Mouse (Mus musculus): ENCODE results near the gene 1810030O07Rik. TPM values are rescaled to one million over a fixed set of nuclear protein-coding genes. Genes with fewer than 3 reads are reported as not detected.

Gene 1810030O07Rik
- polyA plus RNA-seq, 2 experiments: 7.2 to 10.5 TPM

DNA sequence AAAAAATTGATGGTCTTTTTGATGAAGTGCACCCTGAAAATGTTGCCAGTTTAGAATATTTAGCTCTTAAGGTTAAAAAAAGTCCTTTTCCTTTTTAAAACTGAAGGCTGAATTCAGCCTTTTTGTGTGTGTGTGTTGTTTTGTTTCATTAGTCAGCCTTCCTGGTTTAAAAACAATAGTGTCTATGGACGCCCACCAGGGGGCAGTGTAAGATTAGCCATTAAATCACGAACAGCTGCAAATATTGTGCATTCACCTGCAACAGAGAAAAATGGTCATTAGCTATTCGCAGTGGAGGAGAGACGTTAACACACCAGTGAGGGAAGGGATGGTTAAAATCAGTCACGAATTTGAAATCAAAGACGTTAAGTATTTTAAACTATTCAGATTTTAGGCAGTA is 3.9 kb upstream of the 1810030O07Rik start:
- no peak for TF ChIP-seq EP300 (IDR thresholded peaks at IDR 0.05; ENCODE audit: low read depth)
- TF ChIP-seq CTCF (IDR thresholded peaks at IDR 0.05; ENCODE audit: low read depth): peak; percentile 63

GRCm38 (mm10) chrX:12653879-12654278 is 19.6 kb downstream of the 1810030O07Rik start:
- H3K4me1 ChIP-seq (replicated peaks; ENCODE audit: control insufficient read depth in 2 of 2, insufficient read depth in 2 of 2, low read length in 1 of 2): no peaks in the 10 kb centered on the region
- TF ChIP-seq EP300 (IDR thresholded peaks at IDR 0.05; ENCODE audit: low read depth): no peak
- TF ChIP-seq CTCF (IDR thresholded peaks at IDR 0.05; ENCODE audit: low read depth): no peak
- H3K4me2 ChIP-seq (ENCODE audit: low read depth): no peak overlapping the region
- H3K4me3 ChIP-seq (ENCODE audit: insufficient read depth in 1 of 2, low read depth in 2 of 2, low read length in 2 of 2): no peak overlapping the region
- H3K9ac ChIP-seq (replicated peaks): no peak overlapping the region
- WGBS (ENCODE audit: insufficient replicate concordance): 69% methylated on average over 2 of the region's 2 CpGs
- no peaks in the 10 kb centered on the region for H3K27me3 ChIP-seq (ENCODE audit: control insufficient read depth, insufficient read depth, low read length)
- H3K36me3 ChIP-seq (replicated peaks; ENCODE audit: control insufficient read depth, insufficient read depth, low read depth): peaks cover 2% of the 10 kb centered on the region
- ATAC-seq (ENCODE audit: insufficient read depth) (no peak), DNase-seq (ENCODE audit: low read depth in 3 of 3, low spot score in 3 of 3) (no peak)
- H3K9me3 ChIP-seq (ENCODE audit: control insufficient read depth, low read length): no peaks in the 10 kb centered on the region
- H3K27ac ChIP-seq: no peak overlapping the region

More for the DNA sequence above, 3.9 kb upstream of the 1810030O07Rik start:
- Histone ChIP-seq H3K9me3 (ENCODE audit: control insufficient read depth, low read length) (no peaks in the 10 kb centered on the region), H3K4me3 (ENCODE audit: insufficient read depth in 1 of 2, low read depth in 2 of 2, low read length in 2 of 2) (no peak overlapping the region), H3K9ac (replicated peaks) (no peak overlapping the region), H3K36me3 (replicated peaks; ENCODE audit: control insufficient read depth, insufficient read depth, low read depth) (no peaks in the 10 kb centered on the region; the same call in 1 of the 2 replicates), H3K27me3 (ENCODE audit: control insufficient read depth, insufficient read depth, low read length) (no peaks in the 10 kb centered on the region), H3K27ac (no peak overlapping the region), H3K4me2 (ENCODE audit: low read depth) (no peak overlapping the region), H3K4me1 (replicated peaks; ENCODE audit: control insufficient read depth in 2 of 2, insufficient read depth in 2 of 2, low read length in 1 of 2) (peaks cover 0 to 4% of the 10 kb centered on the region in 2 experiments; a peak in 1 of 4 replicates)
- DNase-seq (ENCODE audit: low read depth in 3 of 3, low spot score in 3 of 3) (peak; percentile 14 to 37 (median 32)), ATAC-seq (ENCODE audit: insufficient read depth) (no peak)
- WGBS (ENCODE audit: insufficient replicate concordance): 20% methylated on average over 6 of the region's 6 CpGs

GRCm38 (mm10) chrX:12651906-12652305 is 21.6 kb downstream of the 1810030O07Rik start:
- Histone ChIP-seq H3K9me3 (ENCODE audit: control insufficient read depth, low read length) (no peaks in the 10 kb centered on the region), H3K27ac (no peak overlapping the region), H3K27me3 (ENCODE audit: control insufficient read depth, insufficient read depth, low read length) (no peaks in the 10 kb centered on the region), H3K4me3 (ENCODE audit: insufficient read depth in 1 of 2, low read depth in 2 of 2, low read length in 2 of 2) (no peak overlapping the region), H3K4me1 (replicated peaks; ENCODE audit: control insufficient read depth in 2 of 2, insufficient read depth in 2 of 2, low read length in 1 of 2) (no peaks in the 10 kb centered on the region), H3K36me3 (replicated peaks; ENCODE audit: control insufficient read depth, insufficient read depth, low read depth) (no peaks in the 10 kb centered on the region), H3K9ac (replicated peaks) (no peak overlapping the region), H3K4me2 (ENCODE audit: low read depth) (no peak overlapping the region)
- ATAC-seq (ENCODE audit: insufficient read depth) (no peak), DNase-seq (ENCODE audit: low read depth in 3 of 3, low spot score in 3 of 3) (no peak)
- no peak for TF ChIP-seq EP300 (IDR thresholded peaks at IDR 0.05; ENCODE audit: low read depth)
- TF ChIP-seq CTCF (IDR thresholded peaks at IDR 0.05; ENCODE audit: low read depth): no peak
- 84% methylated on average over 16 of the region's 16 CpGs for WGBS (ENCODE audit: insufficient replicate concordance)

DNA sequence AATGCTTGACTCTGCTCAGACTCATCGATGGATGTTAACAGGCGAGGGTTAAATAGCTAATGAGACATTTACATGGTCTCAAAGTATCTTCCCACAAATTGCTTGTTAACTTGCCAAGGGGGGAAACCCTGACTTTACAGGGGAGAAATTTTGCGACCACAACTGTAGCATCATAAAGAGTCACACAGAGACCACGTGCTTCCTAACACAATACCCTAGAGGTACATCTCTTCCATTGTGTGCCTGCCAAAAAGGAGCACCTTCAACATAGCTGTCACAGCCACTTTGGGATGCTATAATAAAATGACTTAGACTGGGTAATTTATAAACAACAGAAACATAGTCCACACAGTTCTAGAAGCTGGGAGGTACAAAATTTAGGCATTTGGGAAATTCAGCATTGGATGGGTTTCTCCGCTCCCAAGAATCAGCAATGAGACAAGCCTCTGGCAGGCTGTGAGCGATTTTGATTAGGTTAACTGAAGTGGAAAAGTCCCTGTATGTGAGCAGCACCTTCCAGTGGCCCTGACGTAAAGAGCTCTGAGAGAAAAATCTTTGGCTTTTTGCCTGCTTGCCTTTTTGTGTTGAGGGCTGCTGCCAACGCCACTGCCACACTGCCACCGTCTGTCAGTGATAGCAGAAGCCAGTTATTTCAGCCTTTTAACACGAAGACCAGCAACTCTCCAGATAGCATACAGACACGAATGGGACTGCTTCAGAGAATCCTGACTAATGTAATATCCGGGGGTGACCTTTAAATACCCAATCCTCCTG is 27.8 kb downstream of the 1810030O07Rik start:
- H3K4me3 ChIP-seq (ENCODE audit: insufficient read depth in 1 of 2, low read depth in 2 of 2, low read length in 2 of 2): no peak overlapping the region
- no peaks in the 10 kb centered on the region for H3K36me3 ChIP-seq (replicated peaks; ENCODE audit: control insufficient read depth, insufficient read depth, low read depth)
- H3K27ac ChIP-seq: no peak overlapping the region
- TF ChIP-seq EP300 (IDR thresholded peaks at IDR 0.05; ENCODE audit: low read depth) (no peak), CTCF (IDR thresholded peaks at IDR 0.05; ENCODE audit: low read depth) (no peak)
- H3K4me2 ChIP-seq (ENCODE audit: low read depth): no peak overlapping the region
- H3K9me3 ChIP-seq (ENCODE audit: control insufficient read depth, low read length): no peaks in the 10 kb centered on the region
- no peak overlapping the region for H3K9ac ChIP-seq (replicated peaks)
- DNase-seq (ENCODE audit: low read depth in 3 of 3, low spot score in 3 of 3) (no peak), ATAC-seq (ENCODE audit: insufficient read depth) (no peak)
- no peaks in the 10 kb centered on the region for H3K27me3 ChIP-seq (ENCODE audit: control insufficient read depth, insufficient read depth, low read length)
- WGBS (ENCODE audit: insufficient replicate concordance): 55% methylated on average over 12 of the region's 12 CpGs
- no peaks in the 10 kb centered on the region for H3K4me1 ChIP-seq (replicated peaks; ENCODE audit: control insufficient read depth in 2 of 2, insufficient read depth in 2 of 2, low read length in 1 of 2)

DNA sequence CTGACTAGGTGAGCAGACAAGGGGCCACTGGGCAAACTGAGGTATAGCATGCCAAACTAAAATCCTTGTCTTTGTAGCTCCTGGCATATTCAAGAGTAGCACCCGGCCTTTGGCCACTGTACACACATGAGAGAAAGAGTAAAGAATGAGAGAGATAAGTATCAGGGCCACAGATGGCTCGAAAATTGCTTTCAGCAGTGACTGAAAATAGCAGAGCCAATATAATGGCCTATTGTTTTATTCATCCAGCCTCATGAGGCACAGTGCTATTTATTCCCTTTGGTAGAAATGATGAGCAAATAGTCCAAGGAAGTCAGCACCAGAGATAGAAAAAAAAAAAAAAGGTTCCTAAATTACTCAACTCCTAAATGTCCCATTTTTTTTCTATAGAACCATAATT is 28.5 kb downstream of the 1810030O07Rik start:
- Histone ChIP-seq H3K27ac (no peak overlapping the region), H3K4me1 (replicated peaks; ENCODE audit: control insufficient read depth in 2 of 2, insufficient read depth in 2 of 2, low read length in 1 of 2) (no peaks in the 10 kb centered on the region), H3K9ac (replicated peaks) (no peak overlapping the region), H3K9me3 (ENCODE audit: control insufficient read depth, low read length) (no peaks in the 10 kb centered on the region), H3K4me3 (ENCODE audit: insufficient read depth in 1 of 2, low read depth in 2 of 2, low read length in 2 of 2) (no peak overlapping the region), H3K27me3 (ENCODE audit: control insufficient read depth, insufficient read depth, low read length) (no peaks in the 10 kb centered on the region), H3K36me3 (replicated peaks; ENCODE audit: control insufficient read depth, insufficient read depth, low read depth) (no peaks in the 10 kb centered on the region), H3K4me2 (ENCODE audit: low read depth) (no peak overlapping the region)
- ATAC-seq (ENCODE audit: insufficient read depth): no peak
- TF ChIP-seq CTCF (IDR thresholded peaks at IDR 0.05; ENCODE audit: low read depth) (no peak), EP300 (IDR thresholded peaks at IDR 0.05; ENCODE audit: low read depth) (no peak)
- DNase-seq (ENCODE audit: low read depth in 3 of 3, low spot score in 3 of 3): no peak
- 30% methylated on average over 2 of the region's 2 CpGs for WGBS (ENCODE audit: insufficient replicate concordance)
